Mouse (Mus musculus) effector memory CD4-positive, alpha-beta T cell, adult 5 months (primary cell): ENCODE measurements around the gene Pelo. TPM values are rescaled to one million over a fixed set of nuclear protein-coding genes. Genes with fewer than 3 reads are reported as not detected.

ENCODE experiments used
- polyA plus RNA-seq: library from polyadenylated mRNA; unstranded; fragments of 100-300 nt; shearing (Covaris generic); gene quantifications from one replicate; pipeline ENCODE4 v1.2.1, GENCODE M21; 2017

Gene Pelo
- 4.9 TPM for polyA plus RNA-seq

DNA sequence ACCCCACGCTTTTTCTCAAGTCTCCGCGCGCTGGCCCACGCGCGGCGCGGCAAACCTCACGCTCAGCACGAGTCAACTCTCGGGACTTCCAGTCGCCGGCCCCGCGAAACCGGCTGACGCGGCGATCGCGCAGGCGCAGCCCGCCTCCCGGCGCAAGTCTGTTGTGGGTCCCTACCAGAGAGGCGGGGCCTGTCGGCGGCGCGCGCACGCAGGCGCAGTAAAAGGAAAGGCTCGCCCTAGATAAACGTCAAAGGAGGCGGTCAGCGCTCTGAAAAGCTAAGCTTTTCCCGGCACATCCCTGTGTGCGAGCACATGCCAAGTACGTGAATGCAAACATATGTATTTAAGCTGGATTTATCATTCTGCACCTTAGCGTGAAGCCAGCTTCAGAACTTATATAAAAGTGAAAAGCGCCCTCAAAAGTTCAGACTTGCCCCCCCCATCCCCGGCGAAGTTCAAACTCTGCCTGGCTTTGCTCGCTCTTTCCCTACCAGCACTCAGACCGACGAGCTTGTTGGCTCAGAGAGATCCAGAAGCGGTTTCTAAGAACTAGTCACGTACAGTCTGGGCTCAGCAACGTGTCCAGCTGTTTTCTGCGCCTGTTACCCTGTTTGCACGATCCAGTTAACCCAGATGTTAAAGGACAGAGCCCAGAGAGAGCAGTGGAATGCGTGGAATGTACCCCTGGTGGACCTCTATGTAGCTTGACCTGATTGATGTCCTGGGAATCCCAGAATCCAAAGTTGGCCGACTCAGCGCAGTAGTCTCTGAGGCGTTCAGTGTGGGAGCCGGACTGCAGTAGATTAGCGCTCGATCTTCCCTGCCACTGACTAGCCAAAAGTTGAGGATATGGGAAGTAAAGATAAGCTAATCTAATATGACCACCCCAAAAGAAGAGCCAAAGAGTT lies at the start of gene Pelo:
Pelo (minus strand) TSS at position 118 of the 908 bp plus-strand sequence.

DNA sequence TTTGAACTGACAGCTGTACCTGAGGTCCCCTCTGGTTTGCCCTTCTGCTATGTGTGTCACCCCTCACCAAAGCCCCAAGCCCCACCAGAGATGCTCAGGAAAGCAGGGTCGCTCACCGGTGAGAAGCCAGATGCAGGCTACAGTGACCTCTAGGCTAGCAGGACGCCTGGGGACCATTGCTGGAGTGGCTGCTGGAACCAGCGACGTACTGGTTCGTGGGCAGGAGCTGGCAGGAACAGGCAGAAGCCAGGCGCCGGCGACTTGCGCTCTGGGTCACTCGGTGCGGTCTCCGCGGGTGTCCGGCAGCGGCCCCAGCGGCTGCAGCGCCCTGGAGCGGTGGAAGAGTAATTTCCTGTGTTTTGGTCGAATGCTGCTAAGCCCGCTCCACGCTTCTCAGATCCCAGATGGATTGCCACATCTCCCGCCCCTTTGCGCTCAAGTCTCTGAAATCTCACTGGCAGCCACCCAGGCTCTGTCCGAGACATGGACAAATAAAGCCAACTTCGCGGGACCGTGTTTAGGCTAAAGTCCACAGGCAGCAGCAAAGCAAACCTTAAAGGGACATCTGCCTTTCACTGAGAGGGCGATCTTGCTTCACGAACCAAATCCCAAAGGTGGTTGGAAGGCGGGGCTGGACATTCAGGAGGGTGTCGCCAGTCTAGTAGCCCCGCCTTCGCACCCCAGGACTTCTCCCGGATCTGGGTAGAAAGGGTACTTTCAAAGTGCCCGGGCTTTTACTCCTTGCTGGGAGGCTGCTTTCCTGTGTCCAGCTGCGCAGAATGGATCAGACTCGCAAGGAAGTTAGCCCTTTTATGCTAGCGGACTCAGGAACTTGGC lies 11.6 kb upstream of the Pelo start, which contains the start of the genes Gm49395 and Itga1:
Gm49395 (minus strand) TSS at position 567 of the 837 bp plus-strand sequence.
Itga1 (minus strand) TSS at position 610 of the 837 bp plus-strand sequence.

Other genes starting within 250 kb of the Pelo start
- gene Itga2, start 158.1 kb downstream of the Pelo start, polyA plus RNA-seq, result 0.31 TPM
- gene Gm49395, start 11.7 kb upstream of the Pelo start, polyA plus RNA-seq, result 5.0 TPM
- 7.8 TPM for gene Itga1, start 11.8 kb upstream of the Pelo start, polyA plus RNA-seq